Mouse (Mus musculus) stomach, embryonic 14.5 days (tissue): ENCODE measurements around the gene Tstd2. TPM values are rescaled to one million over a fixed set of nuclear protein-coding genes. Genes with fewer than 3 reads are reported as not detected.

Source experiments
- ATAC-seq: fragments of 200-750 bp; cut with Nextera tagmentation; 2 replicates; pipeline ENCODE4 v1.8.0; 2017; ENCODE audit warnings: low read depth, moderate TSS enrichment; ENCODE audit not compliant: insufficient number of reproducible peaks, insufficient read depth, low FRiP score
- H3K27ac ChIP-seq: fragments of 300-500 bp; sonication (generic); 2 replicates; pipeline ENCODE4 v1.5.1; 2014; ENCODE audit warnings: mild to moderate bottlenecking, low read length, moderate library complexity, mixed read lengths
- H3K27me3 ChIP-seq: fragments of 300-500 bp; sonication (generic); 2 replicates; pipeline ENCODE4 v1.6.1; 2014; ENCODE audit warnings: low read length, control low read depth, mixed read lengths; ENCODE audit not compliant: control insufficient read depth, insufficient read depth
- H3K36me3 ChIP-seq: fragments of 300-500 bp; sonication (generic); 2 replicates; pipeline ENCODE4 v1.6.1; 2014; ENCODE audit warnings: mild to moderate bottlenecking, control low read depth, low read length, moderate library complexity, mixed read lengths; ENCODE audit not compliant: control insufficient read depth, insufficient read depth
- H3K4me1 ChIP-seq: fragments of 300-500 bp; sonication (generic); 2 replicates; pipeline ENCODE4 v1.6.1; 2014; ENCODE audit warnings: low read length, control low read depth, mixed read lengths; ENCODE audit not compliant: control insufficient read depth, insufficient read depth
- H3K4me2 ChIP-seq: fragments of 300-500 bp; sonication (generic); replicated peaks from 2 replicates; pipeline ENCODE4 v1.6.1; 2014; ENCODE audit warnings: low read depth, low read length, control low read depth
- H3K4me3 ChIP-seq: fragments of 300-500 bp; sonication (generic); 2 replicates; pipeline ENCODE4 v1.5.1; 2014; ENCODE audit warnings: low read depth, low read length, control low read depth
- H3K9ac ChIP-seq: fragments of 300-500 bp; sonication (generic); replicated peaks from 2 replicates; pipeline ENCODE4 v1.6.1; 2014; ENCODE audit warnings: low read depth, mild to moderate bottlenecking, control low read depth, low read length, moderate library complexity, mixed read lengths
- H3K9me3 ChIP-seq: fragments of 300-500 bp; sonication (generic); 2 replicates; pipeline ENCODE4 v1.6.1; 2016; ENCODE audit warnings: low read depth, low read length, control low read depth; ENCODE audit not compliant: control insufficient read depth
- WGBS: fragments of 180-500 bp; shearing (Covaris S2); extraction: QIAGEN DNeasy Blood & Tissue Kit; methylation state at CpG from one replicate; pipeline ENCODE4 v1.1.7; 2014; 5-methylcytosine and 5-hydroxymethylcytosine counted together
- polyA plus RNA-seq: library from polyadenylated mRNA; unstranded; fragments of >200 nt; fragmentation: Nextera tagmentation; extraction: Ambion mirVana; gene quantifications from 2 replicates; pipeline ENCODE4 v1.2.1, GENCODE M21; 2014

The Tstd2 gene
- polyA plus RNA-seq, 1 experiment from 2014 or later: 33.4 TPM

GRCm38 (mm10) chr4:46130221-46130620 is 8.3 kb downstream of the Tstd2 start:
- H3K36me3 ChIP-seq: peaks cover 64% of the 10 kb centered on the region
- no peak overlapping the region for H3K4me3 ChIP-seq
- no peak for ATAC-seq
- H3K4me2 ChIP-seq: no peak overlapping the region
- no peak overlapping the region for H3K27ac ChIP-seq
- 81% methylated on average over 3 of the region's 3 CpGs for WGBS
- H3K9me3 ChIP-seq: no peaks in the 10 kb centered on the region
- no peaks in the 10 kb centered on the region for H3K27me3 ChIP-seq
- H3K4me1 ChIP-seq: no peaks in the 10 kb centered on the region
- H3K9ac ChIP-seq: no peak overlapping the region

- no peaks in the 10 kb centered on the region for H3K9me3 ChIP-seq
- H3K4me1 ChIP-seq: no peaks in the 10 kb centered on the region
- no peak overlapping the region for H3K4me3 ChIP-seq
- H3K27me3 ChIP-seq: no peaks in the 10 kb centered on the region
- no peak overlapping the region for H3K4me2 ChIP-seq
- peaks cover 69% of the 10 kb centered on the region for H3K36me3 ChIP-seq
- ATAC-seq: no peak
- H3K27ac ChIP-seq: no peak overlapping the region
- 90% methylated on average over 8 of the region's 8 CpGs for WGBS
- no peak overlapping the region for H3K9ac ChIP-seq
Measured at GRCm38 (mm10) chr4:46129311-46130004, 9.0 kb downstream of the Tstd2 start.

DNA sequence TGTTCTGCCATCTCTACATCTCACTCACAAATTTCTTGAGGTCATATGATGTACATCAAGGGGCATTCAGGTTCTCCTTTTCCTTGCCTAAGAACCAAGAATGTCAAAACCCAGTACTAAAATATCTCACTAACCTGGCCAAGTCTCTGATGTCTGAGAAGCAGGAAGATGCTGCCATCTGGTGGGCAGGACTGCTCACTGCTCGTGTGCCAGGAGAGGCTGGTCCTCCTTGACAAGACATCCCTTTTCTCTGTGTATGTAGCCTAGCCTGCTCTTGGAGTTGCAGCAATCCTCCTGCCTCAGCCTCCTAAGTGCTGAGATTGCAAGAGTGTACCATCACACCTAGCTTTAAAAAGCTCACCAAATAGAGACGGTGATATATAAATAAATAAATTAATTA is 12.0 kb downstream of the Tstd2 start:
- Histone ChIP-seq H3K27me3 (no peaks in the 10 kb centered on the region), H3K9me3 (no peaks in the 10 kb centered on the region), H3K4me2 (no peak overlapping the region), H3K4me1 (no peaks in the 10 kb centered on the region), H3K9ac (no peak overlapping the region), H3K27ac (no peak overlapping the region), H3K4me3 (no peak overlapping the region), H3K36me3 (peaks cover 77% of the 10 kb centered on the region)
- WGBS: 43% methylated on average over 2 of the region's 2 CpGs
- ATAC-seq: no peak

GRCm38 (mm10) chr4:46123358-46123757 is 15.1 kb downstream of the Tstd2 start:
- peaks cover 79% of the 10 kb centered on the region for H3K36me3 ChIP-seq
- H3K4me2 ChIP-seq: no peak overlapping the region
- H3K27me3 ChIP-seq: no peaks in the 10 kb centered on the region
- H3K4me3 ChIP-seq: no peak overlapping the region
- H3K9ac ChIP-seq: no peak overlapping the region
- no peaks in the 10 kb centered on the region for H3K4me1 ChIP-seq
- no peak for ATAC-seq
- no peaks in the 10 kb centered on the region for H3K9me3 ChIP-seq
- WGBS: 73% methylated on average over 6 of the region's 6 CpGs
- H3K27ac ChIP-seq: no peak overlapping the region

- H3K27ac ChIP-seq: no peak overlapping the region
- no peaks in the 10 kb centered on the region for H3K9me3 ChIP-seq
- no peaks in the 10 kb centered on the region for H3K27me3 ChIP-seq
- ATAC-seq: no peak
- H3K4me2 ChIP-seq: no peak overlapping the region
- H3K4me3 ChIP-seq: no peak overlapping the region
- 85% methylated on average over 3 of the region's 3 CpGs for WGBS
- H3K36me3 ChIP-seq: peaks cover 87% of the 10 kb centered on the region
- H3K9ac ChIP-seq: no peak overlapping the region
- H3K4me1 ChIP-seq: no peaks in the 10 kb centered on the region
Measured at GRCm38 (mm10) chr4:46120767-46121166, 17.7 kb downstream of the Tstd2 start.

GRCm38 (mm10) chr4:46119514-46120094 is 18.9 kb downstream of the Tstd2 start:
- WGBS: 94% methylated on average over 14 of the region's 14 CpGs
- Histone ChIP-seq H3K27me3 (no peaks in the 10 kb centered on the region), H3K9ac (no peak overlapping the region), H3K9me3 (no peaks in the 10 kb centered on the region), H3K4me3 (no peak overlapping the region), H3K4me2 (no peak overlapping the region), H3K27ac (no peak overlapping the region), H3K36me3 (peaks cover 78% of the 10 kb centered on the region), H3K4me1 (no peaks in the 10 kb centered on the region)
- ATAC-seq: no peak

DNA sequence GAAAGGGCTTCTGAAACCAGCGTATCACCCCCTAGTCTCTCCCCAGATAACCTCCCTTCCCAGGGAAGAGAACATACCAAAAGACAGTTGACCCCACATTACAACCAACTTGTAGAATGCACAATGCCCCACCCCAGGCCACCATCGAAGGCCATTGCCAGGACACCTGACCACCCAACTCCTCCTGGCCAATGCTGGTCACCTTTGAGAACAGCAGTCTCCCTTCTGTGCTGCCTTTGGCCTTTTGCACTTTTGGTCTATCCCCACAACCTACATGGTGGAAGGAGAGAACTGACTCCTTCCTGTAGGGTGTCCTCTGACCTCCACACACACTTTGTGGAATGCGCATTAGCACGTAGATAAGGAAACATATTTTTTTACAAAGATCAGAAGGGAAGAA is 21.0 kb downstream of the Tstd2 start:
- Histone ChIP-seq H3K9ac (no peak overlapping the region), H3K9me3 (no peaks in the 10 kb centered on the region), H3K27ac (no peak overlapping the region), H3K4me2 (no peak overlapping the region), H3K27me3 (no peaks in the 10 kb centered on the region), H3K4me1 (no peaks in the 10 kb centered on the region), H3K36me3 (peaks cover 65% of the 10 kb centered on the region), H3K4me3 (no peak overlapping the region)
- ATAC-seq: no peak
- WGBS: 94% methylated on average over 4 of the region's 4 CpGs

- H3K4me3 ChIP-seq: no peak overlapping the region
- 88% methylated on average over 10 of the region's 10 CpGs for WGBS
- no peaks in the 10 kb centered on the region for H3K27me3 ChIP-seq
- H3K4me1 ChIP-seq: no peaks in the 10 kb centered on the region
- H3K27ac ChIP-seq: no peak overlapping the region
- no peaks in the 10 kb centered on the region for H3K9me3 ChIP-seq
- no peak for ATAC-seq
- peaks cover 56% of the 10 kb centered on the region for H3K36me3 ChIP-seq
- H3K4me2 ChIP-seq: no peak overlapping the region
- H3K9ac ChIP-seq: no peak overlapping the region
Measured at GRCm38 (mm10) chr4:46116544-46117175, 21.8 kb downstream of the Tstd2 start.
